Mouse (Mus musculus): ENCODE measurements around the gene Troap. TPM values are rescaled to one million over a fixed set of nuclear protein-coding genes. Genes with fewer than 3 reads are reported as not detected.
A peak's percentile ranks its signal among the peaks of the same experiment; 100 is the strongest.

Gene Troap
- polyA plus RNA-seq, 1 experiment, result 18.6 TPM

DNA sequence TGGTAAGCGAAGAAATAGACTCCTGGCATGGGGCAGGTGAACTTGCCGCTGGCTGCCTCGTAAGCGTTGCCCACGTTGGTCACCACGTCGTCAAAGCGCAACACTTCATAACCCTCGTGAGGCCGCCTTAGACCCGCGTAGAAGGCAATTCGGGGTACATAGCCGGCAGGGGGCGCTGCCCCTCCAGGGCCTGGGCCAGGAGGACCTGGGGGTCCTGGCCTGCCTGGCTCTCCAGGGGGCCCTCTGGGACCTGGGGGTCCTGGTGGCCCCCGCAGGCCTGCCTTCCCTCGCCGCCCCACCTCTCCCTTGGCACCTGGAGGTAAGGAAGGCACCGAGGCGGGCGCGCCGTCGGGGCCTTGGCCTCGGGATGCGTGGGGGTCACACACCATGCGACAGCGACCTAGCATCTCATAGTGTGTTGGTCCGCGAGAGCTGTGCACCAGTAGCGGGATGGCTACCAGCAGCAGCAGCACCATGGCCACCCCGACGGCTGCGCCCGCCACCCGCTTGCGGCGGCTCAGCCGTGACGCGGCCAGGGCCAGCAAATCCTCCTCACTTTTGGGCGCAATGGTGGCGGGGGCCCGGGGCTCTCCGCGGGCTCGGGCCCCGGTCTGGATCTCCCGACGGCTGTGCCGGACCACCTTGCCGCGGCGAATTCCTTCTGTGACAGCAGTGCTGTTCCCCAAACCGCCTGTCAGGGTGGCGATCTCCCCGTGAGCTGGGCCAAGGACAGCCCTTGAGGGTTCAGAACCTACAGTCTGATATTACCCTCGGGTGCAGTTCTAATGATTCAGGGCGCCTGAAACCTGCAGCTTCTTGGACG, 13.1 kb downstream of the Troap start, which contains the start of gene C1ql4:
Gene C1ql4, minus strand, starts transcription at position 565 of the 823 bp plus-strand sequence.
- Histone ChIP-seq H3K4me3 (no peak within 1 kb of the TSS), H3K27me3 (ENCODE audit: control insufficient read depth, insufficient read depth, insufficient read length) (no peaks in the 10 kb centered on the region)
- TF ChIP-seq USF1 (IDR thresholded peaks at IDR 0.05; ENCODE audit: low read depth), result no peak
- no peak for TF ChIP-seq MYOD1 (IDR thresholded peaks at IDR 0.05; ENCODE audit: control insufficient read depth in 1 of 3, insufficient read length in 2 of 3, low read depth in 2 of 3)
- no peak for TF ChIP-seq POLR2A (IDR thresholded peaks at IDR 0.05; ENCODE audit: insufficient read length, low read depth)
- TF ChIP-seq MYOG (IDR thresholded peaks at IDR 0.05; ENCODE audit: control insufficient read depth in 1 of 3, insufficient read depth in 1 of 3, insufficient read length in 2 of 3, low read depth in 2 of 3), result peak in 1 of 3 experiments; percentile 29

DNA sequence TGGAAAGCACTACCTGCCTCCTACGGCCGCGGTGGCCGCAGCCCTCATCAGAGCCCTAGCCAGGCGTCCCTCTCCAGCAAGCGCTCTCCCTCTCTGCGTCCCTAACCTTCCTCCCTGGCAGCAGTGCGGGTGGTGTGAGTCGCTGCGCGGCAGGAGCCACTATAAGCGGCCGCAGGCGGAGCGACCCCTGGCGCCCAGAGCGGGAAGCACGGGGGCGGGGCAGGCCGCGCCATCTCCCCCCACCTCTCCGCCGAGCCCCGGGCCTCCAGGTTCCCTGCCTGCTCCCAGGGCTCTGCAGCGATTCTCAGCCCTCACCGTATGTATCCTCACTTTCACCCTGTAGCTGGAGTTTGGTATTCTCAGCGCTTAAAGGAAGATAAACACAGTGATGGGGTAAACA, 13.9 kb downstream of the Troap start:
- no peaks in the 10 kb centered on the region for H3K79me2 ChIP-seq (ENCODE audit: control insufficient read depth, insufficient read depth)
- peak overlapping the region; percentile 82 for H3K4me2 ChIP-seq (ENCODE audit: low read depth)
- no peaks in the 10 kb centered on the region for H3K27me3 ChIP-seq (ENCODE audit: control insufficient read depth, insufficient read depth, insufficient read length)
- H3ac ChIP-seq (ENCODE audit: control insufficient read depth, insufficient read length), result no peak overlapping the region
- H3K4me3 ChIP-seq, result no peak overlapping the region
- H3K36me3 ChIP-seq (ENCODE audit: control insufficient read depth, insufficient read depth), result no peaks in the 10 kb centered on the region
- TF ChIP-seq POLR2AphosphoS2 (IDR thresholded peaks at IDR 0.05; ENCODE audit: insufficient read length, low read depth) (no peak), REST (IDR thresholded peaks at IDR 0.05; ENCODE audit: insufficient read depth, insufficient read length) (no peak), TCF12 (IDR thresholded peaks at IDR 0.05; ENCODE audit: insufficient read depth, poor library complexity, severe bottlenecking) (no peak), MYOD1 (IDR thresholded peaks at IDR 0.05; ENCODE audit: control insufficient read depth in 1 of 3, insufficient read length in 2 of 3, low read depth in 2 of 3) (no peak), TCF3 (IDR thresholded peaks at IDR 0.05; ENCODE audit: insufficient read length, low read depth) (no peak), USF1 (IDR thresholded peaks at IDR 0.05; ENCODE audit: low read depth) (no peak), MAX (IDR thresholded peaks at IDR 0.05; ENCODE audit: low read depth) (no peak), E2F4 (IDR thresholded peaks at IDR 0.05; ENCODE audit: insufficient read depth) (no peak), POLR2A (IDR thresholded peaks at IDR 0.05; ENCODE audit: insufficient read length, low read depth) (no peak), CEBPB (IDR thresholded peaks at IDR 0.05; ENCODE audit: insufficient read depth, poor library complexity, severe bottlenecking) (no peak), SRF (IDR thresholded peaks at IDR 0.05; ENCODE audit: control insufficient read depth, insufficient read length, low read depth) (no peak), MYOG (IDR thresholded peaks at IDR 0.05; ENCODE audit: control insufficient read depth in 1 of 3, insufficient read depth in 1 of 3, insufficient read length in 2 of 3, low read depth in 2 of 3) (no peak)

More for the DNA sequence above, 13.1 kb downstream of the Troap start, which contains the start of gene C1ql4:
- H3K79me2 ChIP-seq (ENCODE audit: control insufficient read depth, insufficient read depth), result no peaks in the 10 kb centered on the region
- no peak within 1 kb of the TSS for H3ac ChIP-seq (ENCODE audit: control insufficient read depth, insufficient read length)
- H3K4me2 ChIP-seq (ENCODE audit: low read depth), result peak within 1 kb of the TSS; percentile 82
- no peaks in the 10 kb centered on the region for H3K36me3 ChIP-seq (ENCODE audit: control insufficient read depth, insufficient read depth)

DNA sequence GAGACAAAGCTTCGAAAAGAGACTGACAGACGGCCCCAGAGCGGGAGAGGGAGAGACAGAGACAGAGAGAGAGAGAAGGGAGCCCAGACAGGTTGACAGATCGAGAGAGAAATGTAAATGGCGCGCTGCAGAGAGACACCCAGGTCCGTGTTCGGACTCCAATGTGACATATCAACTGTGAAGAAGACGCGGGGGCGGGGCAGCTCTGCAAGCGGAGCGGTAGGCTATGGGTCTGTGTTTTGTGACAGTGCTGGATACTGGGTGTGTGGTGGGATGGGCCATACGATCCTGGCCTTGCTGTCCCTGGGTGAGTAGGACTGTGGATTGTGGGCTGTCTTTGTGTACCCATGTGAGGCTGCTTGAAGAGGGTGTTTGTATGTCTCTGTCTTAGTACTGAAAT, 14.7 kb downstream of the Troap start:
- no peaks in the 10 kb centered on the region for H3K79me2 ChIP-seq (ENCODE audit: control insufficient read depth, insufficient read depth)
- peaks cover 5% of the 10 kb centered on the region for H3K27me3 ChIP-seq (ENCODE audit: control insufficient read depth, insufficient read depth, insufficient read length)
- no peak overlapping the region for H3ac ChIP-seq (ENCODE audit: control insufficient read depth, insufficient read length)
- no peaks in the 10 kb centered on the region for H3K36me3 ChIP-seq (ENCODE audit: control insufficient read depth, insufficient read depth)
- TF ChIP-seq POLR2A (IDR thresholded peaks at IDR 0.05; ENCODE audit: insufficient read length, low read depth), result no peak
- H3K4me3 ChIP-seq, result no peak overlapping the region
- no peak overlapping the region for H3K4me2 ChIP-seq (ENCODE audit: low read depth)

DNA sequence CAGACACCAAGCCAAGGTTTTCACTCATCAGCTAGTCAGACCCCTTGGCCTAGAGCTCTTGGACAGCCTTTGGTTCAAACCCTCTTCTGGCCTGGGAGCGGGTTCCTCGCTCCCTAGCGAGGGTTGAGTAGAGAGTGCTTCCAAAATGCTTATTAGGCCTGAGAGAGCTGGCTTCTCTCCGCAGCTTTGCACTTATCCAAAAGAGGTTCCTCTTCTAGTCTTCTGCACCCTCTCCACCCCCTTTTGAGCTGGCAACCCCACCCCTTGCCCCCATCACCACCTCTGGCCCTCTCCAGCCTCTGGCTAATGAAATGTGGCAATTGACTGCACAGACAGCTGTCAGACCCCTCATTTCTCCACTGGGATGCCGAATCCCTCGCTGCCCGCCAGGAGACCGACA, 18.5 kb downstream of the Troap start, which contains the start of gene Dnajc22:
Gene Dnajc22, plus strand, starts transcription at position 301 of the 400 bp plus-strand sequence.
- no peak within 1 kb of the TSS for H3K4me2 ChIP-seq (ENCODE audit: low read depth)
- H3K79me2 ChIP-seq (ENCODE audit: control insufficient read depth, insufficient read depth), result no peaks in the 10 kb centered on the region
- no peak for TF ChIP-seq SRF (IDR thresholded peaks at IDR 0.05; ENCODE audit: control insufficient read depth, insufficient read length, low read depth)
- no peak for TF ChIP-seq MYOD1 (IDR thresholded peaks at IDR 0.05; ENCODE audit: control insufficient read depth in 1 of 3, insufficient read length in 2 of 3, low read depth in 2 of 3)
- no peak for TF ChIP-seq E2F4 (IDR thresholded peaks at IDR 0.05; ENCODE audit: insufficient read depth)
- no peak for TF ChIP-seq REST (IDR thresholded peaks at IDR 0.05; ENCODE audit: insufficient read depth, insufficient read length)
- no peak for TF ChIP-seq MYOG (IDR thresholded peaks at IDR 0.05; ENCODE audit: control insufficient read depth in 1 of 3, insufficient read depth in 1 of 3, insufficient read length in 2 of 3, low read depth in 2 of 3)
- TF ChIP-seq MAX (IDR thresholded peaks at IDR 0.05; ENCODE audit: low read depth), result no peak
- no peak for TF ChIP-seq TCF3 (IDR thresholded peaks at IDR 0.05; ENCODE audit: insufficient read length, low read depth)
- TF ChIP-seq POLR2AphosphoS2 (IDR thresholded peaks at IDR 0.05; ENCODE audit: insufficient read length, low read depth), result no peak
- no peak for TF ChIP-seq POLR2A (IDR thresholded peaks at IDR 0.05; ENCODE audit: insufficient read length, low read depth)
- no peak for TF ChIP-seq CEBPB (IDR thresholded peaks at IDR 0.05; ENCODE audit: insufficient read depth, poor library complexity, severe bottlenecking)
- TF ChIP-seq USF1 (IDR thresholded peaks at IDR 0.05; ENCODE audit: low read depth), result no peak
- TF ChIP-seq TCF12 (IDR thresholded peaks at IDR 0.05; ENCODE audit: insufficient read depth, poor library complexity, severe bottlenecking), result no peak
- H3K36me3 ChIP-seq (ENCODE audit: control insufficient read depth, insufficient read depth), result no peaks in the 10 kb centered on the region
- H3ac ChIP-seq (ENCODE audit: control insufficient read depth, insufficient read length), result no peak within 1 kb of the TSS
- H3K27me3 ChIP-seq (ENCODE audit: control insufficient read depth, insufficient read depth, insufficient read length), result peaks cover 35% of the 10 kb centered on the region
- no peak within 1 kb of the TSS for H3K4me3 ChIP-seq
